Mouse (Mus musculus) kidney, postnatal 36 days (tissue): ENCODE measurements around the gene Rrp12.
"Not testable (repeated sequence)": the region's sequence is repeated elsewhere in the genome, so short reads cannot be mapped to it uniquely, and the experiment has no call there.

Experiments
- DNase-seq, 2 experiments: peaks; one replicate each; pipeline ENCODE4 v3.0.0; 2021 to 2022; ENCODE audit warnings: mixed read lengths in 2 of 2

The Rrp12 gene

DNA sequence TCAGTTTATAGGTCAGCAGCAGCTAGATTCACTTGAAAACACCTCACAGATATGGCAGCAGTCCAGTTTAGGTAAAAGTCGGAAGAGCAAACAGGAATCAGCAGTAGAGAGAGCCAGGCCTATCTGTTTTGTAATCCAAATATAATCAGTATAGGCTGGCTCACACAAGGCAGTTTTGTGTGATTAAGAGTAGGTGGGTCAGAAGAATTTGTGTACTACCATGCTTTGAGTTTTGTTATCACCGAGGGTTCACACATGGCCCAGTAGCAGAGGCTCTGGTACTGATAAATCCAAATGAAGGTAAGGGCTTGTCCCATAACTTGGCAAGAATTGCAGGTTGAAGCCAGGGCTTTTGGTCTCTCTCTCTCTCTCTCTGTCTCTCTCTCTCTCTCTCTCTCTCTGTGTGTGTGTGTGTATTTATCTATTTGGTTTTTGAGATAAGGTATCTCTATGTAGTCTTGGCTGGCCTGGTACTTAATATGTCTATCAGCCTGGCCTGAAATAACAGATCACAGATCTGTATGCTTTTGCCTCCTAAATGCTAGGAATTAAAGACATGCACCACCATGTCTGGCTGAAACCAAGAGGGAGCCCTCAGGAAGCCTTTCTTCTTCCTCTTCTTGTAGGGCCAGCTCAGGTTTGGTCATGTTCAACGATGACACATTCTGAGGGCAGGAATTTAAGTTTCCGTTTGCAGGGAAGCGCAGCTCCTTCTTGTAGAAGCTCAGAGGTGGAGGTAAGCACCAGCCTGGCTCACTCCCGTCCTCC is 10.5 kb upstream of the Rrp12 start:
- no peak for DNase-seq

DNA sequence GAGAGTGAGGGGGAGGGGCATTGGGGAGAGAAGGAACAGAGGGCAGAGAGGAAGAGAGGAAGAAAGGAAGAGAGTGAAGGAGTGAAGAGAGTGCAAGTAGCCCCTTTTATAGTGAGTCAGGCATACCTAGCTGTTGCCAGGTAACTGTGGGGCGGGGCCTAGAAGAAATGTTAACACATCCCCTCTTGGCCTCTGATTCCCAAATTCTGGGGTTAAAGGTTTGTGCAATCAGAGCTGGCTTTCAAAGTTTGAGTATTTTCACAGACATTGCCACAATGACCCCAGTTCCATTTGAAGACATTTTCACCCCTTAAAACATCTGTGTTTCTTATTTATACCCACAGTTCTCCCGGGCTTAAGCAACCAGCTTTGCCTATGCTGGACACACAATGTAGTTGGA is 9.3 kb upstream of the Rrp12 start:
- no peak for DNase-seq

DNA sequence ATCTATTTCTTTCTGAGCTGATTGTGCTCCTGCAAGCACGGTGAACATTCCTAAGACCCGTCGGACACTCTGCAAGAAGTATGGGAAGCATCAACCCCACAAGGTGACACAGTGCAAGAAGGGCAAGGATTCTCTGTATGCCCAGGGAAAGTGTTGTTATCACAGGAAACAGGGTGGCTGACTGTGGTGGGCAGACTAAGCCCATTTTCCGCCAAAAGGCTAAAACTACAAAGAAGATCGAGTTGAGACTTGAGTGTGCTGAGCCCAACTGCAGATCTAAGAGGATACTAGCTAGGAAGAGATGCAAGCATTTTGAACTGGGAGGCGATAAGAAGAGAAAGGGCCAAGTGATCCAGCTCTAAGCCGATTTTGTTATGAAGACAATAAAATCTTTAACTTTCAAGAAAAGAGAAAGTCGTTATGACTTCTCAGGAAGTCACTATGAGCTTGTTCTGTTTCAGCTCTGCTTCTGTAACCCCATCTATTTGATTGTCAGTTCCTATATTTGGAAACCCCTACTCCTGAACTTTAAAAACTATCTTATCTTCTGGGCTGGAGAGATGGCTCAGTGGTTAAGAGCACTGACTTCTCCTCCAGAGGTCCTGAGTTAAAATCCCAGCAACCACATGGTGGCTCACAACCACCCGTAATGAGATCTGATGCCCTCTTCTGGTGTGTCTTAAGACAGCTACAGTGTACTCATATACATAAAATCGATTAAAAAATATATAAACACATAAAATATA is 7.0 kb upstream of the Rrp12 start:
- DNase-seq = no peak

DNA sequence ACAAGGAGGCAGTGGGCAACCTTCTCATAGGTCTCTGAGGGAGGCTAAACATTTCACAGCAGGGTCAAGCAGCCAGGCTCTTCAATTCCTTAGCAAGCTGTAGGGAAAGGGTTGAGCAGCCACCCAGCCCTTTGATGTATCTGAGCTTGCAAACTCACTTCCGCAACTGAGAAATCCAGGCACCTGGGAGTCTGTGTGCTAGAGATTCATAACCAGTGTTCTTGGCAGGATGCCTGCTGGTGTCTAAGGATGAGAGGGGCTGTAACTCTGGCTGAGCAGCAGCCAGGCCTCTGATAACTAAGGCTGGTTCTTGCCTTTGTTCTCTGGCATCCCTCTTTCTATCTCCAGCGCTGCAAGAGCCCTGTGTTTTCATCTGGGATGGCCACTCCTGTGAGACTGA is 5.7 kb upstream of the Rrp12 start:
- DNase-seq = no peak

DNA sequence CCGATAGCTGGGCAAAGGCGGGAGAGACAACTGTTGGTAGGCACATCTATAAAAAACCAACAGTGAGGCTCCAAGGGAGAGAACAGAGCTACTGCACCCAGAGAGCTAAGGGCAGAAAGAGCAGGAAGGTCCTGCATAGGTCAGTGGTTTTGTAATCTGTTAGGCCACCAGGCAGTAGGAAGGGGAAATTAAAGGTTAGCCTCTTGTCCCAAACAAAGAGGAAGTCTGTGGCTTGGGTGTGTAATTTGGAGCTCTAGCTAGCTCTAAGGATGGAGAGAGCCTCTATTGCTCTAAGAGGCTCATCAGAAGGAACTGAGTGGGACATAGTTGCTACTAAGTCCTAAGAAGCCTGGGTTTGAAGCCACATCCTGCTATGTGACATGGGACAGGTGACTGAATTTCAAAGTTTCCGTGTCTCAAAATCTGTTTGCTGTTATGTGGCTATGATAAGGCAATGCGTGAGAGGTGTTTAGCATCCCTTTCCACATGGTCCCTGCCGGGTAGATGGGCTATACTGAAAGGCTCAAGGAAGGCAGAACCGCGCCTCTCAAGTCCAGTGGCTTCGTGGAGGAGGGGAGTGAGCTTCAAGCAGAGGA is 4.6 kb upstream of the Rrp12 start:
- no peak for DNase-seq

DNA sequence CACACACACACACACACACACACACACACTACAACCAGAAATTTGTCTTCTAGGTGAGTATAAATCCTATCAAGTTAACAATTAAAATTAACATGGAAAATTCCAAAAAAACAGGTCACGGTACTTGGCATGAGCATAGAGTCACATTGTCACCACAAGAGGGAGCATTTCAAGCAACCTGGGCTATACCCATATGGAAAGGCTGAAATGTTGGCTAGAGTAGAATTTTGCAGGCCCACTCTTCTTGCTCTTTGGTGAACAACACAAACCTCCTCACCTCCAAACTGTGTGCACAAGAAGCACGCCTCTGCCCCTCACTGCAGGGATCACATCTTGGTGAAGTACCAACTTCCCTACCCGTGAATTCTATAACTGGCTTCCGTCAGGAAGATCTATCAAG is 2.9 kb upstream of the Rrp12 start:
- DNase-seq = peak; percentile 54 to 55

DNA sequence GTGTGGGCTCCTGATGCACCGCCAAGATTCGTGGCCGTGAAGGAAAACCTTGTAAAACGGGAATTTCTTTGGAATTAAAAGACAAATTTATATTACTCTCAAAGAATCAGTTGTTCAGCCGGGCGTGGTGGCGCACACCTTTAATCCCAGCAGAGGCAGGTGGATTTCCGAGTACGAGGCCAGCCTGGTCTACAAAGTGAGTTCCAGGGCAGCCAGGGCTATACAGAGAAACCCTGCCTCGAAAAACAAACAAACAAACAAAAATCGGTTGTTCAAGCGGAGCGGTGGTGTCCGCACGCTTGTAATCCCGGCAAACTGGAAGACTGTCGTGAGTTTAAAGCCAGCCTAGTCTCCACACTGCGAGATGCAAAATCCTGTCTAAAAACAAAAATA is 342 bp upstream of the Rrp12 start:
- no peak for DNase-seq

DNA sequence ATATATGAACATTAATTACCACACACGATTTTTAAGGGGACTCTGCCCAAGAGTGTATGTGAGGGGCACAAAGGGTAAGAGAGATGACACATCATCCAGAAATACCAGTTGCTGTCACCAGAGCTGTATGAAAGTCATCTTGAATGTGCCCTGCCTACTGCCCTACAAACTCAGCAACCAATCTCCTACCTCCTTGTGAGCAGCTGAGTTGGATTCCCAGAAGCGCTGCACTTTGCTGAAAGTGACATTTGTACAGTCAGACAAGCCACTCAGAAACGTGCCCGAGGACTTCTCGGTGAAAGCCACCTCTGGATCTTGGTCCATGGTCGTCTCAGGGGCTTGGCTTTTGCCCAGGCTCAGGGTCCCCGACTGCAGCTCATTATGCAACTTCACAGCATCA is 1.0 kb downstream of the Rrp12 start:
- DNase-seq = no peak

DNA sequence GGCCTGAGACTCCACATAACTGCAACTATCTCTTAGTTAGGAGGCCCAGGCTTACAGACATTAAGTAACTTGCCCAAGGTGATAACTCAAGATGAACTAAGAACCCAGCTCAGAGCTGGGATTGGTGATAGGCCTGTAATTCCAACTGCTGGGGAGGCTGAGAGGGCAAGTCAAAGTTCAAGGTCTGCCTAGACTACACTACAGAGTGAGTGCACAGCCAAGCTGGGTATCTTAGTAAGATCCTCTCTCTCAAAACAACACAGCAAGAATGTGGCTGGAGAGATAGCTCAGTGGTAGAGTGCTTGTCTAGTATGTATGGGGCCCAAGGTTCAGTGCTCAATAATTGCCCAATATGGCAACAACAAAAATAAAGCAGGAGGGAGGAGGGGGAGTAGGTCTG is 7.8 kb downstream of the Rrp12 start:
- DNase-seq = no peak

DNA sequence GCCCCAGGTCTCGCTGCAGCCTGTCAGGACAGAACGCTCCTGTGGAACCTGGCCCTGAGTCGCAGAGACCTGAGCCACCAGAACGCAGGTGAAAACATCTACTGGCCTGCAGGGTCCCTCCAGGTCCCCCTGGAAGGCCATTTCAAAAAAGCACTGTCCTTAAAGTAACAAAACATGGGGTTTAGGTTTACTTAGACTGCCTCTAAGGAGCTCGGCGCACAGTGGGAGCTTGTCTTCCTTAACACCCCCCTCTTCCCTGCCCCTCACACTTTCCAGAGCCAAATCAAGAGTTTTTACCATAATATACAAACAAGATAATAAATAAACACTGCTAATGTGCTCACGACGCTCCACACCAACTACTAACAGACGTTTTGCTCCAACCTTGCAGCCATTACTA is 12.1 kb downstream of the Rrp12 start:
- DNase-seq = no peak

DNA sequence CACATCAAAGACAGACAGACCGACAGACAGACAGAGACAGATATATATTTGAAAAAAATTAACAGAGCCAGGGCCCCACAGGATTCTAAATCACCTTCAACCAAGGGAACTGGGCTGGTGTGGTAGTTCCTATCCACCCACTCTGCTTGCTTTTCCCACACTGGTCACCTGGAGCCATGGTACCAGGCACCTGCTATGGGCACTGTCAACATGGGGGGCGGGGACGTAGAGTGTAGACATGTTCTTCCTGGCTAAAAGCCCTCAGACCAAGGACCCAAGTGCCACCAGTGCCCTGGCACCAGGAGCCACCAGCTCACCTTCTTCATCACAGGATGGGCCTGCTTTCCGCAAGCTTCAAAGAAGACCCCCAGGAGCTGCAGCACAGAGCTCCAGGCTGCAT is 14.1 kb downstream of the Rrp12 start:
- DNase-seq = no peak

DNA sequence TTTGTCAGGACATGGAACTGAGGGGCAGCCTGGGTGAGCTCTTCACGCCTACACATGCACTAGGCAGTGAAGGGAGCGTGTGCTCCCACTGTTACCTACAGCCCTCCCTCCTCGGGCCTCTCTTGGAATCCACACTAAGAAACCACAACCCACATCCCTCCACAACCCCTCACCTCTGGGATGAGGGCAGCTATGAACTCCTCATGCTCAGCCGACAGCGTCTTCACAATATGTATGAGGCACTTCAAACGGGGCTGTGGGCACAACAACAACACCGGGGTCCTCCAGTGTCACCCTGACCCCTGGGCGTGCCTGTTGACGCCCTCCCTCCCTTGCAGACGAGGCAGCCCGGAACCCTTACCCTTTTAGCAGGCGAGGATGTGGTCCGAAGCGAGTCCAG is 21.6 kb downstream of the Rrp12 start:
- no peak for DNase-seq

DNA sequence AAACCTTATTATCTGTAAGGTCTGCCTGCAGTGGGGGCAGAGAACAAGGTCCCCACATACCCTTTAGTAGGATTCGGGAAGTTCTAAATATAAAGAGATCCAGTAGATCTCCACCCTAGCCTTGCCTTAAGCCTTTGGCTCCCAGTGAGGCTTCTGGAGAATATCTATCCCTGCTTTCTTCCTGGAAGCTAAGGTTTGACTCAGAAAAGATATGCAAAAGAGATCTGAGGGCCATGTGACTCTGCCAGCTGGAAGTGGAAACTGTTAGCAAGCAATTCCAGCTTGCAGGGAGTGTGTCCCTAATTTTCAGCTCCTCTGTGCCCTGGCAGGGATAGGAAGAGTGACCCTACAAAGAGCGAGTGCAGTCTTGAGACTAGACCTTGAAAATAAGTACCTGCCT is 23.7 kb downstream of the Rrp12 start:
- no peak for DNase-seq

DNA sequence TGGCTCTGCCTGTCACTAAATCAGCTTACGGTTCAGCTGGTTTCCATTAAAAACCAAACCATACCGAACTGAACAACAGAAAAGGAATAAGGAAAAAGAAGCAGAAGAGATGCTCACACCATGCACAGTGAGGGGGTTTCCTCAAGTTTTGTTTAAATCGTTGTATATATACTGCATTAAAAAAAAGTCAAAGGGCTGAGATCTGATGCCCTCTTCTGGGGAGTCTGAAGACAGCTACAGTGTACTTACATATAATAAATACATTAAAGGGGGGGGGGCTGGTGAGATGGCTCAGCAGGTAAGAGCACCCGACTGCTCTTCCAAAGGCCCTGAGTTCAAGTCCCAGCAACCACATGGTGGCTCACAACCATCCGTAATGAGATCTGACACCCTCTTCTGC is 26.0 kb downstream of the Rrp12 start:
- not testable (repeated sequence) for DNase-seq

DNA sequence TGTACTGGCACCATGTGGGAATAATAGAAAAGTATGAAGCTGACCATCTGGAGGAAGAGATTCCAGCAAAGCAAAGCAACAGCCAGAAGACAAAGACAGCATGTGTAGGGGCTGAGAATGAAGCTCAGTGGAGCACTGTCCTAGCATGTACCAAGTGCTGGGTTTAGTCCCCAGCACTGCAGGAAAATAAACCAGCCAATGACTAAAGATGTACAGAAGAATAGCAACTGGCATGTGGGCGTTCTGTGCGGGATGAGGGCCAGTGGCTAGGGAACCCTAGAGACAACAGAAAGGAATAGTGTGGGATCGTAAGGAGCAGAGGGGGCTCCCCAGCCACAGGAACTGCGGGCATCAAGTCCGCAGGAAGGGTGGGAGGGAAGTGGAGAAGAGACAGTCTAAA is 26.7 kb downstream of the Rrp12 start:
- DNase-seq = no peak

DNA sequence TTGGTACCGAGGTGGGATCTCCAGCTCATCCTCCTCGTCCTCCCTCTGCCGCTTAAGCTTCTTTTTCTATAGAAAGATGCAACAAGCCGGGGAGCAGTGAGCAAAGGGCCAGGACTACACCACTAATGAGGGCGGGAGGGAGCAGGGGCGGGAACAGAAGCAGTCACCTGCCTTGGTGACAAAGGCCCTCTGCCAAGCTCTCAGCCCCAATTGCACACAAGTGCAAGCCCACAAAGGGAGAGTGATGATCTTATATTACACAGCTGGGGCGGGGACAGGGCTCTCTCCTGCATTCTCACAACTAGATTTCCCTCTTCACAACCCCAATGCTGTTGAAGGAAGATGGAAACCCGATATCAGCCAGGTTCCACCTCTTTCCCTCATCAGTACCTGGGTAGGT is 29.3 kb downstream of the Rrp12 start:
- DNase-seq = no peak

DNA sequence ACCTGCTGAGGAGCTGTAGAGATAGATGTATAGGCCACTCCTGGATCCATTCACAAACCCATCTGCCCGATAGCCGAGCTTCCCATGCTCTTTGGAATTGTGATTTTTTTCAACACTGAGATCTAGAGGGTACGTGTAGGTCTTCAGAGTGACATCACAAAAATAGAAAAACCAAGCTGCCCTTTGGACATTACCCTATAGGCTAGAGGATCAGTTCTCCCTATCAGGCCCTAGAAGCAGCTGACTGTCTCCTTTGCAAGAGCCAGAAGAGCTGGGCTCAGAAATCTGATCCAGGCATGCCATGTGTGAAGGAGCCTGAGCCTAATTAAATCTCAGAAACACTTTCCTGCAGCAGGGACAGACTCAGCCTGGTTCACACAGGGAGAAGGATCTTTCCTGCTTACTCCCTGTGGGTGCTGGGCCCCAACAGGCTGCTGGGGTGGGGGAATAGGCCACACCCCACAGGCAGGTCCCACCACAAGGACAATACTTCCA is 38.1 kb downstream of the Rrp12 start:
- DNase-seq = no peak

DNA sequence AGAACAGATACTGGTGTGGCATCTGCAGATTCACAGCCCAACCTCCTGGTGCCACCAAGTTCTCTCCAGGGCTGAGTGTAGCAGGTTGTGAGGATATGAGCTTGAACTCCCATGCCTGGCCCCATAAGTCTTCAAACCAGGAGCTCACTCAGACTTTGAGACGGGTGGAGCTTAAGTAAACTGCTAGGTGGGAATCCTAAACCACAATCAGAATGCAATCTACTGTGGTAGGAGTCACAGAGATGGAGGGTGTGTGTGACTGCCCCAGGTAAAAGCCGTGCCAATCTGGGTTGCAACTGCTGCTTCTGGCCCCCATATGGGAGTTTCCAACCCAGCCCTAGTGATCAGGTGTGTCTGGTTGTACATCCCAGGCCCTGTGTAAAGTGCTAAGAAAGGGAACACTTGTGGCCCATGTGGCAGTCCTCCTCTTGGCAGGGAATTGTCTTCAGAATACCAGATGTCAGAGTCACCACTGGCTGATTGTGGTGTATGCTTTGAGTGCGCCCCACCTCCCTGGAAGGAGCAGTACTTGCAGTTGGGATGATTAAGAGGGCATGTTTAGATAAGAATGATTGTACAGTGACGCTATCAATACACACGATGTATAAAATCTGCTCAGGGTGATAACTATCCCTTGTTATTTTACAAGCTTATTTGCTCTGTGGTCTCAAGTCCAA is 38.7 kb downstream of the Rrp12 start:
- DNase-seq = no peak

DNA sequence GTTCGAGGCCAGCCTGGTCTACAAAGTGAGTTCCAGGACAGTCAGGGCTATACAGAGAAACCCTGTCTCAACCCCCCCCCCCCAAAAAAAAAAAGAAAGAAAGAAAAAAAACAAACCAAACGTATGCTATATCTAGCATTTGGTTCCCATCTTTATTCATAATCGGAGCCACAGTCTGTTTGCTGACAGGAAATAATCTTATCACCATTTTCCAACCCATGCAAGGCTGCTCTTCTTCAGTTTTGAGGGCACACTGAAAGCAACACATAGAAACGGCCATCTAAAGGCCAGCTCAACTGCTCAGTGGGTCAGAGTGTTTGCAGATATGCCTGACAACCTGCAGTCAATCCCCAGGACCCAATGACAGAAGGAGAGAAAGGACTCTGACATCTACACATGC is 43.5 kb downstream of the Rrp12 start:
- no peak for DNase-seq

DNA sequence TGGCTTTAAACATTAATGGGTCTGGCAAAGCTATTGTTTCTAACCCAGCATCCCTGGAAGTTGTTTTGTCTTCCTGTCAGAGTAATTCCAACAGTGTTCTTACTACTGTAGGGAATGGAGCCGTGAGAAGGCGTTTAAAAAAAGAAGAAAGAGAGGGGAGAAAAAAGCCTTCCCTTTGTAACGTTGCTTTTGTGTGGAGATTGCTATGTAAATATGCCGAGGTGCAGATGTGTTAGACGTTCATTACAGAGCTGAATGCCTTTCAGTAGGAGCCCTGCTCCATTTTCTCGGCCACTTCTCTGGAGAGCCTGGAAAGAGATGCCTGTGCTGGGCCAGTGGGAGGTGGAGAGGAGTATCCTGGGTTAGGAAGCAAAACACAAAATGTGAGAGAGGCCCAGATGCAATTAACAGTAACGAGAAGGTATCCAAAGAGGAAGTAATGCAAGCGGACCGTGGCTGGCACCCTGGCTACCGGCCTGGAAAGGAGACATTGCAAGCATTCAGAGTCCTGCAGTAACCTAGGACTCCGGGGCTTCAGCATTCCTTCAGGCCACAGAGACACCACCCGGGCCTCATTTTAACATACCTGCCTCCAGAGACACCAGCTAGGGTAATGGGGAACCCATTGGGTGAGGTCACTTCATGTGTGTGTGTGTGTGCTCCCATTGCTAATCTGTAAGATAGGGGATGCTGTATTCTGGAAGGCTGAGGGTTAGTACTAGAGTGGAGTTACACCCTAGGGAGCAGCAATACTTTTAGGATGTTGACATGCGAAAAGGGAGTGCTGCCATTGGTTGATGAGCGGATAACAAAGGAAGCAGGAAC is 45.0 kb downstream of the Rrp12 start:
- peak in 1 of 2 experiments; percentile 15 for DNase-seq

DNA sequence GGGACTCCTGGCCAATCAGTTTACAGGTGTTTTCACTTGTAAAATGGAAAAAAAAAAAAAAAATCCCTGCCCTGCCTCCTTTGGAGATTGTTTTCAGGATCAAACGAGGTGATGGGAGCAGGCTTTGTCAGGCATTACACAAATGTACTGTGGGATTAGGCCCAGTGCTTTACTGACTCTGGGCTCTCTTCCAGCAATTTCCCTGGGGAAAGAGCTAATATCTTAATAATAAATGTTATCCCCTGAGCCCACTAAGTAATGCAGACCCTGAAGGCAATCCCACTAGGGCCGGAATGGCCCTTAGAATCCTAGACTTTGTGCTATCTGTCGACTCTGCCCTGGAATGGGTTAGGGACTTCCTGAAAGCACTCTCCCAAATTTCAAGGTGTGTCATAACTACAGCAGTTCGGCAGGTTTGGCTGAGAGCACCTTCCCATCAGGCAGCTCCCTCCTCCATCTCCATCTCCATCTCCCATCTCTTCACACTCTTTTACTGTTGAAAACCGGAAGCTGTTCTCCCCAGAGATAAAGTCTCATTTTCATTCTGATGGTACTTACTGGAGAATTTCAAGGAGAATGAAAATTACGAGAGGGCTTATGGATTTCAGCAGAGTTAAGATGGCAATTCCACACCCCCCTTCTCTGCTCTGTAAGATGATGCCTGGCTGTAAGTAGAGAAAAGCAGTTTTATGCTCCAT is 45.8 kb downstream of the Rrp12 start:
- no peak for DNase-seq
